Mouse (Mus musculus) G1E (cell line): Measurements from ENCODE around the gene Cacnb1.

Source experiments
- CTCF ChIP-seq: IDR thresholded peaks from 2 replicates; pipeline ENCODE4 v1.5.1; 2012; ENCODE audit warnings: low read depth, low read length, inconsistent platforms, mixed read lengths
- GATA1 ChIP-seq: IDR thresholded peaks from 2 replicates; pipeline ENCODE4 v1.6.1; 2012; ENCODE audit warnings: borderline replicate concordance, low read length, inconsistent platforms, mixed read lengths
- TAL1 ChIP-seq: conservative IDR thresholded peaks from 2 replicates; pipeline ENCODE4 v1.6.1; 2012; ENCODE audit warnings: low read depth, low read length, inconsistent platforms, mixed read lengths

DNA sequence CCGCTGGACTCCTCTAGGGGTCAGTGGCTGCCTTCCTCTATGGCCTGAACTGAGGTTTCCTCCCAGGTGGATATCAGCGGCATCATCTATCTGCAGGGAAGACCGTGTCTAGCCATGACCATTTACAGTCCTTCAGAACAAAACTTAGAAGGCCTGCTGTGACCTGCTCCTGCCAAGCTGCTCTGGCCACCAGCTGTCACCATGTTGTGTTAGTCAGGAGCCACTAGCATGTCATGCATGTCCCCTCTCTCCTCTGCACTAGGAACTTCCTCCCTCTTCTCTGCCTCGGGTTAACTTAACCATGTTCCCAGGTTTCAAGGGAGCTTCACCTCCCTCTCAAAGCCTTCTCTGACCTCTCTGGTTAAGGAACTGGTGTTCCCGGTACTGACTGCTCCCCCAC is 23.1 kb downstream of the Cacnb1 start:
- no peak for TF ChIP-seq CTCF
- TF ChIP-seq TAL1: no peak
- no peak for TF ChIP-seq GATA1
